Mouse (Mus musculus): Measurements from ENCODE around the gene Mpv17l2. TPM values are rescaled to one million over a fixed set of nuclear protein-coding genes. Genes with fewer than 3 reads are reported as not detected.
A peak's percentile ranks its signal among the peaks of the same experiment; 100 is the strongest.

Mpv17l2 gene
- total RNA-seq, 2 experiments from 2014 or later: 17.6 to 111 TPM

DNA sequence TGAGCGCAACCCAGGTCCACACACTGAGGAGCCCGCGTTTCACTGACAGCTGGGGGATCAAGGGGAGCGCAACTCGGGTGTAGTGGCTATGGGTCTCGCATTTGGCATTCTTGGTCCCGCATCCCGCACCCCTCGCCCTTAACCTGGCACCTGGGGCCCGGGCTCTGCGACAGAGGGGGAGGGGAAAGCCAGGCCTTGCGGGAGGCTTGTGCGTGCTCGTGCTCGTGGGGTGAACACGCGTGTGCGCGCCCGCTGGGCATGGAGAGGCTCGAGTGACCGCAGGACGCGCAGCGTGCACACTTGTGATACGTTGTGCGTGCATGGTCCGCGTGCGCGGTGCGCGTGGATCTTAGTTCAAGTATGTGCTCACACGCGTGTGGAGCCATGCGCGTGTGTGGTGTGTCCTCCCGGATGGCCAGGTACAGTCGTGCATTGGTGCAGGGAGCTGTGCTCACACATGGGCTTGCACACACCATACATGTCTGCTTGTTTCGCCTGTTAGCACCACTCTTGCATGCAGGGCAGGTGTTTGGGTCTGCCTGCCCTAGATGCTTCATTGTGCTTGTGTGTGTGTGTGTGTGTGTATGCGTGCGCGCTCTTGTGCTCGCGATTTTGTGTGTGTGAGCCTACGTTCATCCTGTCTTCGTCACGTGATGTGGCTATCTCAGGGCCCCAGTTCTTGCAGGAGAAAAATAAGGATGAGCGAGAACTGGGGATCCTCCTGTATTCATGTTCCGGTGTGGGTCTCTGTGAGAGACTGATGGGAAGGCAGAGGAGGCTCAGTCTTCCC is 5.7 kb downstream of the Mpv17l2 start:
- ATAC-seq (replicated peaks; ENCODE audit: low FRiP score, low TSS enrichment, poor library complexity, severe bottlenecking): 0 out of 2 replicates have a peak, but pooled peaks have one; percentile 2

DNA sequence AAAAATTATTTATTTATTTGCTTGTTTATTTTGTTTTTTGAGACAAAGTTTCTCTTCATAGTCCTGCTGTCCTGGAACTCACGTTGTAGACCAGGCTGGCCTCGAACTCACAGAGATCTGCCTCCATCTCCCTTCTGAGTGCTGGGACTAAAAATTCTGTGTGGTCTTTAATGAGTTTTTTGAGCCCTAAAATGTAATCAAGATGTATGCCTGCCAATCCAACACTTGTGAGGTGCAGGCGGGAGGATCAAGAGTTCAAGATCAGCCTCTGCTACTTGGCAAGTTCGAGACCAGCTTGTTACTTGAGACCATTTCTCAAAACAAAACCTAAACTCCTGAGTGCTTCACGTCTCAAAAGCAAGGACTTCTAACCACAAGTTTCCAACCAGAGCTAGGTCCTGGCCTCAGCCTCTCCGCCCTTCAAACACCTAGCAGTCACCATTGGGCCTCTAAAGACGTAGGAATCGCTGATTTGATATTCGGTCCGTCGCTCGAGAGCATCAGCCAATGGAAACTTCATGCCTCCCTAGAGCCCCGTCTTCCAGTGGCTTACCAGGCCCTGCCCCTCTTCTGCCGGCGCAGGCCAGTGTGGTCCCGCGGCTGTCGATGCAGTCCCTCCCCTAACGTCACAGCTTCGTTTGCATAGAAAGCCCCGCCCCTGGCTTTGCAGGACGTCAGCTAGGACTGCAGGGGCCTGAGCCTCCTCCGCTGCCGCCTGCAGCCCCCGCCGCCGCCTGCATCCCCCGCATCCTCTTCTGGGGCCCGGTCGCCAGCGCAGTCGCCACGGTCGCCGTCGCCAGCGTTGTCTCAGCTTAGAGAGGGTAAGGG is 6.5 kb downstream of the Mpv17l2 start, which contains the start of gene Rab3a:
Gene Rab3a, plus strand, starts transcription at position 637 of the 828 bp plus-strand sequence.
- peak; percentile 95 for ATAC-seq (replicated peaks; ENCODE audit: low FRiP score, low TSS enrichment, poor library complexity, severe bottlenecking)

DNA sequence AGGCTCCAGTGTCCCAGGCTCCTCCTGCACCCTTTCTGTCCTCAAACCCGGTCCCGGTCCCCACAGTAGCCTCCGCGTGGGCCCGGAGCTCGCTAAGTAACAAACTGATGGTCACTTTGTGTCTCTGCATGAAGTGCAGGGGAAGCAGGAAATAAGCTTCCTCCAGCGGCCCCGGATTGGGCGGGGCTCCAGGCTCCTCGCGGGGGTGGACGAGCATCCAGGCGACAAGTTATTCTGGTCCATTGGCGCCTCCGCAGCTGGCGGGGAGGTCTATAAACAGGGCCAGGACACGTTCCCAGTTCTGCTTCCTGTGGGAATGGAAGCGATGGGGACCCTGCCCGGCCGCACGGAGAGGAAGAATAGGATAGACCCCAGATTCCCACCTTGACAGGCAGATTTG is 7.6 kb downstream of the Mpv17l2 start:
- no peak for ATAC-seq (replicated peaks; ENCODE audit: low FRiP score, low TSS enrichment, poor library complexity, severe bottlenecking)

DNA sequence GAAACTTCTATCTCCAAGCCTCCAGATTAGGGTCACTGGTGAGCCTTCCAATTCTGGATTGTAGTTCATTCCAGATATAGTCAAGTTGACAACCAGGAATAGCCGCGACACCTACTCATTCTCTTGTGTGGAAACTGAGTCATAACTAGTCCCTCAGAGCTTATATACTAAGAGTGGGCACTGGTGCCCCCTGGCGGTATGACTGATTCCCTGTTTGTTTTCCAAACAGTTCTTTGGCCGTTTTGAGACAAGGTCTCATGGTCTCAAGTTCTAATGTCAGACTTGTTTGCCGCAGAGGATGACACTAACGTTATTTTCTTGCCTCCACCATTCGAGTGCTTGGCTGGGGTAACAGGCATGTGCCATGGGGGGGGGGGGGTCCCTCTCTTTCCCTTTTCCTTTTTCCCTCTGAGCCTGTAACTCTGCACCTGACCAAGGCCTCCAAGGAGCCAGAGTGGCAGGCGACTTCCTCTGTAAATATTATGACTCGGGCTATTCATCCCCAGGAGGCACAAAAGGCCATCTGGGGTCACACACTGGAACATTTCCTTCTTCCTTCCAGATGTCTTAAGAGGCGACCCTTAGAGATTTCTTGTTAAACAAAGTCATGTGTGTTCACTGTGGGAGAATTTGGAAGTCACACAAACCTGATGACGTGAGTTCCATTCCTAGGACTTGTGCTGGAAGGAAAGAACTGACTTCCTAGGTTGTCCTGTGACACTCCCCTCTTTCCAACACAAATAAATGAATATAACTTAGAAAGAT is 8.6 kb downstream of the Mpv17l2 start:
- ATAC-seq (replicated peaks; ENCODE audit: low FRiP score, low TSS enrichment, poor library complexity, severe bottlenecking): no peak

DNA sequence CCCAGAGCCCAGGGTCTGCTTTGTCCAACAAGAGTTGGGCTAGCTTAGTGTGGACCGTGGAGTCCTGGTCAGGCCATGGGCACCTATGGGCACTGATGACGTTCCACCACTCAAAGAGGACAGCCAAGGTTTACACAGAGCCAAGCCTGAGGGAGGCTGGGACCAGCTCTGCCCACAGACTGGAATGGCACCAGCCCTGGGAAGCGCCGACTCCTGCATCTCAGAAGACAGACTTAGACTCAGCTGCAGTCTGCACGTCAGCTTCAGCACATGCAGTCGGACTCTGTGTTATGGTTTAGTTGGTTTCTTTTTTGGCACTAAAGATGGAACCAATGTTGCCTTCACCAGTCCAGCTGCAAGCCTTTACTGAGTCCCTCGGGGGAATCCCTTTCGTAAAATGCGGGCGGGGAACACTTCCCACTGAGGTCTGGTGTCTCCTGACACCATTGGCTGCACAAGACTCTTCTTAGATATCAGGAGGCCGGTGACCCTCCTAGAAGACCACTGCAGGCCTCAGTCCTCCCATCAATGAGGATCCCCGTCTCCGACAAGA is 10.5 kb downstream of the Mpv17l2 start:
- no peak for ATAC-seq (replicated peaks; ENCODE audit: low FRiP score, low TSS enrichment, poor library complexity, severe bottlenecking)

DNA sequence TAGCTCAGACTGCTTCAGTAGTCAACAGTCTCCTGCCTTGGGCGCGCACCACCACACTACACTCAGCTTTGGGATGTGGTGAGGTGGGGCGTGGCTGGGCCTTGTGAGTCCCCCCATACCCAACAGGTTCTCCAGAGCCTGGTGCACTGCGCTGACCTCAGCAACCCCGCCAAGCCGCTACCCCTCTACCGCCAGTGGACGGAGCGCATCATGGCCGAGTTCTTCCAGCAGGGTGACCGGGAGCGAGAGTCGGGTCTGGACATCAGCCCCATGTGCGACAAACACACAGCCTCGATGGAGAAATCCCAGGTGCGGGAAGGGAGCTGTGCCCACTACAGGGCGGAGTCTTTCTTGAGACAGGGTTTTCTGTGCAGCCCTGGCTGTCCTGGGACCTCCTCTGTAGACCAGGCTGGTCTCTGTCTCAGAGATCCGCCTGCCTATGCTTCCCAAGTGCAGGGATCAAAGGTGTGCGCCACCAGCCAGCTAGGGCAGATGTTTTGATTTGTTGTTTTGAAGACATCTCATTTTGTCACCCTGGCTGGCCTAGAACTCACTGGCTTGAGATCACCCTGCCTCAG is 11.6 kb downstream of the Mpv17l2 start:
- no peak for ATAC-seq (replicated peaks; ENCODE audit: low FRiP score, low TSS enrichment, poor library complexity, severe bottlenecking)

DNA sequence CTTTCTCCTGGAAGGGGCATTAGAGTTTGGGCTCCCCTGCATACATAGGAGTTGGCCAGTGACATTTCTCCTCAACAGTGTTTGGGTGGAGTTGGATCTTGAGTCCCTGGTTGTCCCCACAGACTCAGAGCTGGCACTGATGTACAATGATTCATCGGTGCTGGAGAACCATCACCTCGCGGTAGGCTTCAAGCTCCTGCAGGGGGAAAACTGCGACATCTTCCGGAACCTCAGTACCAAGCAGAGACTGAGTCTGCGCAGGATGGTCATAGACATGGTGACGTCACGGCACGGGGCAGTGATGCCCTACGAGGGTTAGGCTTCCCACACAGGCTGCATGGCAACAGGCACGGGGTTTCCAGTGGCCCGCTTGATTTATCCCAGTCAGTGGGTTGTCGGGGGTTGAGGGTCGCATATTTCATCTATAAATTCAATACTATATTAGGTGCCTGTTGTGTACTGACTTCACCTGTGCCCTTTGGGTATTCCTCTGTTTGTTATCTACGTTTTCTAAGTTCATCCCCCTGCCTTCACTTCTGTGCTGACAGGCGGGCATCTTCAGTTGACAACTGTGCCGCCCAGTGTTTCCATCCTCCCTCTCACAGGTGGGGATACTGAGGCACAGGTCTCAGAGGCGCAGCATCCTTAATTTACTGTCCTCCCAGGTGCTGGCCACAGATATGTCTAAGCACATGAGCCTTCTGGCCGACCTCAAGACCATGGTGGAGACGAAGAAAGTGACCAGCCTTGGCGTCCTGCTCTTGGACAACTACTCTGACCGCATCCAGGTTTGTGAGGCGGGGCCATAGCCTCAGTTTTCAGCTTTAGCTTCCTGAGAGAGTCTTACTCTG is 12.3 kb downstream of the Mpv17l2 start:
- no peak for ATAC-seq (replicated peaks; ENCODE audit: low FRiP score, low TSS enrichment, poor library complexity, severe bottlenecking)

DNA sequence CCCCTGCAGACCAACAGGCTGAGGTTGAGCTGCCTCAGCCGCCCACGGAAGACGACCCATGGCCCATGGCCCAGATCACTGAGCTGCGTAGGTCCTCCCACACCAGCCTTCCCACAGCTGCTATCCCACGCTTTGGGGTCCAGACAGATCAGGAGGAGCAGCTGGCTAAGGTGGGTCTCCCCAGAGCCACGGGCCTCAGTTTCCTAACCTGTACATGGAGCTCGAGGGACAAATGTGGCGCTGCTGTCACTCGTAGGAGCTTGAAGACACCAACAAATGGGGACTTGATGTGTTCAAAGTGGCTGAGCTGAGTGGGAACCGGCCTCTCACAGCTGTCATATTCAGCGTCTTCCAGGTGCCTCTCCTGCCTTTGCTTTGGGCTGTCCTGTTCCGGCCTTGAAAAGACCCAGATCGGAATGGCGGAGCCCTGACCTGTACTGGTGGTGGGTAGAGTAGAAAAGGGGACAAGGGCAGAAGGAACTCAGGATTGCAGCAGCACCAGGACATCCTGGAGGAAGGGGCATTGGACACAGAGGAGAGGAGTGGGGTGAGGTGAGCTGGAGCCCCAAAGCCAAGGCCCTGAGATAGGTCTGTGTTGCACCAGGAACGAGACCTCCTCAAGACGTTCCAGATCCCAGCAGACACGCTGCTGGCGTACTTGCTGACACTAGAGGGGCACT is 13.4 kb downstream of the Mpv17l2 start:
- ATAC-seq (replicated peaks; ENCODE audit: low FRiP score, low TSS enrichment, poor library complexity, severe bottlenecking): no peak

DNA sequence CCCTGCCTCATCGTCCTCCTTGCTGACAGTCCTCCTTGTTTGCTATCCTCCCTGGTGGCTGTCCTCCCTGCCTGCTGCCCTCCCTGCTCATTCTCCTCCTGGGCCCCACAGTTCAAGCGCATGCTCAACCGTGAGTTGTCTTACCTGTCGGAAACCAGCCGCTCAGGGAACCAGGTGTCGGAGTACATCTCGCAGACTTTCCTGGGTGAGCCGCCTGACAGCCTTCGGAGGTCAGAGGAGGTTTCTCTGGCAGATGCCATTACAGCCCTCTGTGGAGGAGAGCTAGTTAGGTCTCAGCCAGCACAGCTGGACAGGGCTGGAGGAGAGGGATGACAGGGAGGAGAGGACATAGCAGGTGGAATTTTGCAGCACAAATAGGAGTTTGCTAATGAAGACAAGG is 14.1 kb downstream of the Mpv17l2 start:
- no peak for ATAC-seq (replicated peaks; ENCODE audit: low FRiP score, low TSS enrichment, poor library complexity, severe bottlenecking)

DNA sequence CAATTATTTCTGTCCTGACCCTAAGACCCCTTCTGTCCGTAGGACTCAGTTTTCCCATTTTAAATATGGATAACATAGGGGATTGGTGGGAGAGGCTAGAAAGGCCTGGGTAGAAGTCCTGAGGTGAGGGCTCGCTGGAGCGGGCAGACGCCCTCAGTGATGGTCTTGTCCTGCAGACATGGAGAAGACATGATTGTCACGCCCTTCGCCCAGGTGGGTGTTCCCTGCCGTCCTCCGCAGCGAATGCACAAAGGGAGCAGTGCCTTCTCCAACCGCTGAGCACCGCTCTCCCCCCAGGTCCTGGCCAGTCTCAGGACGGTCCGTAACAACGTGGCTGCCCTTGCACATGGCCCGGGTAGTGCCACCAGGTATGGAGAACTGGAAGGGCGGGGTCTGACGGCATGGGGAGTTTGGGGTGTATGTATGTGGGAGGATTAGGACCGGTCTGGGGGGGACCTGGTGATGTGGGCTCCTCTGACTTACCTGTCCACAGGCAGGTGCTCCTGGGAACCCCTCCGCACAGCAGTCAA is 15.0 kb downstream of the Mpv17l2 start:
- ATAC-seq (replicated peaks; ENCODE audit: low FRiP score, low TSS enrichment, poor library complexity, severe bottlenecking): no peak

DNA sequence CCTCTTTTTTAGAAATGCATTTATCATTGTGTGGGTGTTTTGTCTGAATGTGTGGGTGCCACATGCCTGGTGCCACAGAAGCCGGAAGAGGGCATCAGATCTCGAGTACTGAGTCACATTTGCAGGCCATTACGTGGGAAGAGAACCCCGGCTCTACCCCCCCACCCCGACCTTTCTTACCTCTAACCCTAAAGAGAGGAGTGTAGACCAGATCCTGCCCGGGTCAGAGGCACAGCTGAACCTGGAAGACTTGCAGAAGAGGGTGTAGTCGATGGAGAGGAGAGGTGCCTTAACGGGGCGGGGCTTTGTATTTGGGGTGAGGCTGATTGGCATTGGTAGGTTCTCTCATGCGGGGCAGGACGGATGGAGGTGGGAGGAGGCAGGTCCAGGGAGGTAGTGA is 15.9 kb downstream of the Mpv17l2 start:
- peak; percentile 47; the same call in 1 of the 2 replicates for ATAC-seq (replicated peaks; ENCODE audit: low FRiP score, low TSS enrichment, poor library complexity, severe bottlenecking)

DNA sequence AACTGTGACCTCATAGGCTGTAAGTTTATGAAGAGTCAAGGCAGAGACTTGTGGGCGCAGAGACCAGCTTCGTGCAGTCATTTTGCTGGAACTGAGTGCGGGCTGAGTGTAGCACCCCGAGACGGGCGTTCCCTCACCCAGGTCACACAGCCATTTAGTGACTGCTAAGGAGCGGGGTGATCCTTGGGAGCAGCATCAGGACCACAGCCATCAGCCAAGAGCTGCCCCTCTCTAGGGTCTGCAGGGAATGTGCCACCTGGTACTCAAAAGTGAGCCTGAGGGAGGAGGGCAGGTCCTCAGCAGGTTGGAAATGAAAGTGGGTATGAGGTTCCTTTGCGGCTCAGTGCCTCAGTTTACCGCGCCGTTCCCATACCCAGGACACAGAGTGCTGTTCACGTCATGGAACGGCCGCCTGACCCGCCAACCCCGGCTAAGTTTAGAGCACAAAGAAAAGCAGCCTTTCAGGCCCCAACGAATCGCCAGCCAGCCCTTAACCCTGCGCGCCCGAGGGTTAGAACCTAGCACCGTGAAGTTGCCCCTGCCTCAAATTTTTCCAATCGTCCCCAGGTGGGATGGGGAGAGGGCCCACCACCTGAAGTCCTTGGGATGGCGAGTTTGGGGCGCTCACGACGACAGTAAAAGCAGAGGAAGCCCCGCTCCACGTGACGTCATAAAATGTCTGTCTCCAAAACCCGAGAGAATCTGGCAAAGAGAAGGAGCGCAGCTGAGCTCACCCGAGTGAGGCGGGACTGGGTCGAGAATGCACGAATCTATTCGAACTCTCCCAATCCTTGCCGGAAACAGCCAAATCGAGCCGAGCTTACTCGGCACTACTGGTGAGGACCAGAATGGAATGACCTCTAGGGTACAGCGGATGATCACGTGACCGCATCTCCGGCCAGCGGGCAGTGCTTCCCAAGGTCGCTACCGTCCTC is 16.8 kb downstream of the Mpv17l2 start:
- ATAC-seq (replicated peaks; ENCODE audit: low FRiP score, low TSS enrichment, poor library complexity, severe bottlenecking): no peak

DNA sequence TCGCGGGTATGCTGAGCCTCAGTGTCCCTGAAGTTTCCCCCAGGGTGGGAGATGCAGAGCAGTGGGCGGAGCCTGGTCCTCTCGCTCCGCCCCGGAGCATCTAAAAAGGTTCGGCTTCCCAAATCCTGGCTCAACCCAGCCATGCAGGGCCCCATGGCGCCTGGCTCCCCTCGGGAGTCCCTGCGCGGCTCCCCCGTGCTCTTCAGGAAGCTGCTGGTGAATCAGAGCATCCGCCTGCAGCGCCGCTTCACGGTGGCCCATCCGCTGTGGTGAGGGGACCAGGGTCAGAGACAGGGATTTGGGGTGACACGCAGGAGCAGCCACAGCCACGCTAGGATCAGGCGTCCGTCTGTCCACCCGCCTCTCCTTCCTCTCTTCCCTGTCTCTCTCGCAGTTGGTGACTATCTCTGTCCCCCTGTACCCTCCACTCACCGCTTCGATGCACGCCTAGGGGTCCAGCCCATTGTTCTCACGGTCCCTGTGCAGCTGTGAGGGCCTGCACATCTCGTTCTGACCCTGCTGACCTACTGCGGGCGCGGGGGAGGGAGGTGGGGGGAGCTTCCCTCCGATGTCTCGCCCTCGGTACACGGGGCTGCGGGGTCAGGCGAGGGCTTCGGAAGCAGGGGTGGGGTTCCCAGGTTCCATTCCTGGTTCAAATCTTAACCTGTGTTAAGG is 17.6 kb downstream of the Mpv17l2 start:
- no peak for ATAC-seq (replicated peaks; ENCODE audit: low FRiP score, low TSS enrichment, poor library complexity, severe bottlenecking)

DNA sequence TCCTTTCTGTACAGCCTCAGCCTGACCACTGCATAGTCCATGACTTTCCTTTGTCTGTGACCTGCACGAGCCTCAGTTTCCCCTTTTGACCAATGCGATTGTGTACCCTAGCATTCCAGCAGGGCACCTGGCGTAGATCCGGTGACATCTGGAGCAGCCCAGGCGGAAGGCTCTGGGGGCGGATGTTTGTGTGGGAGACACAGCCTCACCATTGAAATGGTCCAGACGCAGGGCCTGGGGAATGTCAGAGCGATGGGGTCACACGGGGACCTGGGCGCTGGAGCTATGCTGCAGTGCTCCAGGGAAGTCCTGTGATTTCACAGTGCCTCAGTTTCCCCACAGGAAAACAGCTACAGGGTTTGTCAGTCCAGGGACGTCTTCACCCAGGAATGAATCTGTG is 18.6 kb downstream of the Mpv17l2 start:
- no peak for ATAC-seq (replicated peaks; ENCODE audit: low FRiP score, low TSS enrichment, poor library complexity, severe bottlenecking)

DNA sequence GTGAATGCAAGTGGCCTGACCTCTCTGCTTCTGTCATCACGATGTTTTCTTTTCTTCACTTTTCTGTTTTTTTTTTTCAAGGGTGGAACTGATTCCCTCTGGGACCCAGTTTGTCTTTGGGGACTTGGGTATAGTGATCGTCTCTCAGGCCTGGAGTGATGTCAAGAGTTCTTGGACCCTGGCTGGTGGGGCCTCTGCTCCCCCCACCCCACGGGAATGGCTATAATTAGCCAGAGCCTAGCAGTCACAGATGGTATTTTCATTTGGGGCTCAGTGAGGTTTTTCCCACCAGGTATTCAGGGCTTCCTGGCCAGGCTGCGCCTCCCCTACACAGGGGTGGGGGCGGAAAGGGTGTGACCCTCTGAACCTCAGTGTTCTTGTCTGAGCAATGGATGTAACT is 19.1 kb downstream of the Mpv17l2 start:
- ATAC-seq (replicated peaks; ENCODE audit: low FRiP score, low TSS enrichment, poor library complexity, severe bottlenecking): no peak

DNA sequence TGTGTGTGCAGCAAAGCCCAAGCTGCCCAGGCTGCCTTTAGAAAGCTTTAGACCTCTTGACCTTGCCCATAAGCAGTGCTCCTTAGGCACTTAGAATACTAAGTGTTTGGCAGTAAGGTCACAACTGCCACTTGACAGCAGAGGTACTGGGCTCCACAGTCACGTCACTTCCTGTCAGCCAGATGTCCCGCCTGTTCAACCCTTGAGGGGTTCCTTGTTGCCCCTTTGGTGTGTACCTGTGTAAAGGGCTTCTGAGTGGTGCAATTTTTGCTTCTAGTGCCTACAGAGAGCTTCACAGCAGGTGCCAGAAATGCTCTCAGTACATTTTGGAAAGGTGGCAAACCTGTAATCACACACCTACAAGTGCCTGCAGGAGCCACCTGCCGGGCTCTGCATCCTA is 22.5 kb downstream of the Mpv17l2 start:
- ATAC-seq (replicated peaks; ENCODE audit: low FRiP score, low TSS enrichment, poor library complexity, severe bottlenecking): no peak
